Mouse (Mus musculus): Measurements from ENCODE around the gene Gm4216.
"Not testable (repeated sequence)": the region's sequence is repeated elsewhere in the genome, so short reads cannot be mapped to it uniquely, and the experiment has no call there.

Gm4216 gene

GRCm38 (mm10) chr7:23019823-23020222, at the start of gene Gm4216:
Gm4216 (minus strand) TSS chr7:23019923.
- DNase-seq (ENCODE audit: extremely low read depth, insufficient read length, low spot score): not testable (repeated sequence)

GRCm38 (mm10) chr7:23067356-23067755, 47.6 kb upstream of the Gm4216 start, which contains the start of gene Gm8720:
Gm8720 (minus strand) TSS chr7:23067456.
- not testable (repeated sequence) for DNase-seq (ENCODE audit: extremely low read depth, insufficient read length, low spot score)

- DNase-seq (ENCODE audit: extremely low read depth, insufficient read length, low spot score): not testable (repeated sequence)
These were observed 35.5 kb upstream of the Gm4216 start, which contains the start of gene Vmn1r163 for GRCm38 (mm10) chr7:23055240-23055639. Vmn1r163 (plus strand) TSS chr7:23055540.

GRCm38 (mm10) chr7:22984573-22984972, 35.1 kb downstream of the Gm4216 start, which contains the start of gene Gm4214:
Gm4214 (minus strand) TSS chr7:22984673.
- not testable (repeated sequence) for DNase-seq (ENCODE audit: extremely low read depth, insufficient read length, low spot score)

All from 3134 (cell line).